Mouse (Mus musculus) c-Kit-positive CD71-negative TER-119-negative erythroid progenitor cells, embryonic 14.5 days (primary cell): ENCODE results near the gene Hus1.

Experiments
- DNase-seq: peaks from one replicate; pipeline ENCODE4 v3.0.0-alpha.2; 2013; ENCODE audit warnings: low read depth

The Hus1 gene

DNA sequence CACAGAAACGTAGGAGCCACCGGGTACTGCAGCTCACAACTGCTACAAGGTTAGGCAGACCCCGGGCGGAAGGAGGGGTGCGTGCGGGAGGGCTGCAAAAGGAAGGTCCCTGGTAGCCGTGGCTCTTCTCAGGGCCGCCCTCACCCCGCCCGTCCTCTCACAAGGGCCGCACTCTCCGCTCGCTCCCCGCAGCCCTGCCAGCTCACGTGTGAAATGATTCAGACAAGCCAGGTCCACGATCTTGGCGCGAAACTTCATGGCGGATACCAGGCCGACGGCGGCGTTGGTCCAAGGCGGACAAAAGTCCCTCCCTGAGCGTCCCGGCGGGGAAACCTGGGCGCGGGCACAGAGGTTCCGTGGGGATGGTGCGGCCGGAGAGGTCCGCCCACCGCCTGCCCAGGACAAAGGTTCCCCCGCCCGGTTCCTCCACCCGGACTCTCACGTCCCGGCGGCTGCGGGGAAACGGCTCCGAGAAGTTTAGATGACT, at the start of gene Hus1:
TSS of gene Hus1 (minus strand) at position 339 of the 487 bp plus-strand sequence.
- peak; percentile 81 for DNase-seq

DNA sequence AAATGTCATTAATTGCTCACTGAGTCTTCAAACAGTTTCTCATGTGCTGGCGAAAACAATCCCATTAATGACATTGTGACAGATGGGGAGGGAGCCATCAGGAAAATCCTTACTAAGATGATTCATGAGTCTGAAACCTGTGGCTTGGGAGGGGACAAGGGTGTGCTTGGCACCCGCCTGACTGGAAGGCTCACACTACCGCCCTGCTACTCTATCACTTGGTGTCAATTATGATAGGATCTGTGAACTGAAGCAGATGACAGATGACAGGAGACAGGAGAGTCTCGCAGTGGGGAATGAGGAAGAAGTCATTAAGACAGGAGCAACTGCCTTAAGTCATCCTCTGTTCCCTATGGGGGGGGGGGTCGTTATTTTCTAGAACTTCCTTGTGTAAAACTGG, 49.5 kb upstream of the Hus1 start:
- no peak for DNase-seq

DNA sequence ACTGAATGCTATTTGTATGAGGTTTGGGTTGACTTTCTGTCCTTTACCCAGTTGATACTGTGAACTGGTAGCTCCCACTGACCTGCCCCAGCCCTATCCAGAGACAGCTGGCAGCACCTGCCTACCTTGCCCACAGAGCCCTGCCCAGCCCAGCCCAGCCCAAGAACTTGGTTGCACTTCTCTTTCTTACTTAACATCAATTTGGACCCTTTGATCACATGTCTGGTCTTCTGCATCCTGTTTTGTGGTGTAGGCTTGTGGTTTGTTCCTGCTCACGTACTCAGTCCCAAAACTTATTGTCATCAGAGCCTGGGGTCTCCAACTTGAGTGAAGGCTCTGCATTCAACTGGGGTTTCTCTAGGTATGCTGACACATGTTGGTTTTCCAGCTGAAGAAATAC, 49.0 kb upstream of the Hus1 start:
- no peak for DNase-seq

DNA sequence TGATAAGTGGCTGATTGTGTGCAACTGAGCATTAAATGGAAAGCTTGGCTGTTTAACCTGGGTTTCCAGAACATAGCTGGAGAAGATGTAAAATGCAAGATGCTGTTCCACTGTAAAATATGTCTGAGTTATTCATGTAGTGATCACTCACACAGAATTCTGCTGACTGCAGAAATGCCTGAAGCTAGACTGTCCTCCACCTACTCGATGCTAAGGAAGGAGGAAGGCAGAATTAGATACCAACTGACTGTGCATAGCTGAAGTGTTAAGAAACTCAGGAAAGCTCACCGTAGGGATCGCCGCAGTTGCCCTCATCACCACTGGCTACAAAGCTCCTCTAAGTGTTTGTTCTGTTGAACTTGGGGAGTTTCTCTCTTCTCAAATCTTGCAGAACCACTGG, 46.7 kb upstream of the Hus1 start:
- DNase-seq = no peak

DNA sequence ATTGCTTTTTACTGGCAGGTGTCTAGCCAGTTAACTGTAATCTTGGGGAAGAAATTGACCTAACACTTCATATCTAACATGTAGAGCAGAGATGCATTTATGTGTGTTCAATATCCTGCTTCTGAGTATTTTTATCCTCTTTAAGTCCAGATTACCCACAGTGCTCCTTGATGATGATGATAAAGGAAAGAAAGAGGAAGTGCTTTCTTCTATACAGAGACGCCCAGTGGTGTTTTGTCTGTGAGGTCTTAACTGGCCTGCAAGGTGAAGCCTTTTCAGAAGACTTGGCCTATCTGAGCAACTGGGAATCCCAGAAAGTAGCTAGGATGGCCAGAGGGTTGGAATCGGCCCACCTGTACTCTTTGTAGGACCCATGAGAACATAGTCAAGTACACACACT, 45.9 kb upstream of the Hus1 start:
- no peak for DNase-seq

DNA sequence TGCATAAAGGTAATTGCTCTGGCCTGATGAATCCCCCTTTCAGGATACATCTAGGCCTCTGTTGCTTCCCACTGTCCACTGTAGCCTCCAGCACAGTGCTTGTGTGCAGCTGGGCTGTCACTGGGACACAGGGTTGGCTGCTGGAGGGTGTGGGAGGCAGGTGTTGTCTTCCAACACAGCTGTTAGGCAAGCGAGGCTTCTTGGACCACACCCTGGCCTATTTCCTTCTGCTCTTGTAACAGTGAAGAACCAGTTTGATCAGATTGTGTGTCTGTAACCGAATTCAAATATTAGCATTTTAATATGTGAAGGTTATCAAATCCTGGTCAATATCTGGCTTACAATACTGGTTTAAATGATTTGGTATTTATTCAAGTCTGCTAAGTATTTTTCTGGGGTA, 40.9 kb upstream of the Hus1 start:
- DNase-seq = no peak

DNA sequence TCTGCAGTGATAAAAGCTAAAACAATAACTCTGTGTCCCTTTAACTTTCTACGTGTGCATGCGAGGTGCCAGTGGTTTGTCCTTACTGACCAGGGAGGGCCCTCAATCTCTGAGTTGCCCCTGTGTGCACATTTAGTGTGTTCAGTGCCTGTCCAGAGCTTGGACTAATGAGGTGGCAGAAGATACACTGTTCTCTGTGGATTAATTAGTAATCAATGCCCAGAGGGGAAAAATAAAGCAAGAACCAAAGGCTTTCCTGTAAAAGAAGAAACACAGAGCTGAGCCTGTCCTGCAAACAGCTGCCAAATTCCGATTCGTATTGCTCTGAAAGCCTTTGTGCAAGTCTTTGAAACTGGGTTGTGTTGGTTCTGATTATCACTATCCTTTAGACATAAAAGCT, 39.2 kb upstream of the Hus1 start:
- no peak for DNase-seq

DNA sequence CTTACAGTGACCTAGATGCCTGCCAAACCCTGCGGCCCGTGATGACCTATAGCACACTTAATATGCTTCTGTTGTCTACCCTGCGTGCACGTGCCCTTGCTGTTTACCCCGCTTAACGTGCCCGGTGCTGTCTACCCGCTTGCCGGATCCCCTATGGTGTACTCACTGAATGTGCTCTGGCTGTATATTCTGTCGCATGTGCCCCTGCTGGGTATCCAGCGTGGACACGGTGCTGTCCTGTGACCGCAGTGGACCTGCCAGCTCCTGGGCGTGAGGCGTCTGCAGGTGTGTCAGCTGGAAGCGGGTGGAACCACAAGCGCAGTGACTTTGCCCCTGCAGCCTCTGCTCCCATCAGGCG, 37.7 kb upstream of the Hus1 start, which contains the start of gene Sun3:
TSS of gene Sun3 (minus strand) at position 289 of the 358 bp plus-strand sequence.
- DNase-seq = no peak

DNA sequence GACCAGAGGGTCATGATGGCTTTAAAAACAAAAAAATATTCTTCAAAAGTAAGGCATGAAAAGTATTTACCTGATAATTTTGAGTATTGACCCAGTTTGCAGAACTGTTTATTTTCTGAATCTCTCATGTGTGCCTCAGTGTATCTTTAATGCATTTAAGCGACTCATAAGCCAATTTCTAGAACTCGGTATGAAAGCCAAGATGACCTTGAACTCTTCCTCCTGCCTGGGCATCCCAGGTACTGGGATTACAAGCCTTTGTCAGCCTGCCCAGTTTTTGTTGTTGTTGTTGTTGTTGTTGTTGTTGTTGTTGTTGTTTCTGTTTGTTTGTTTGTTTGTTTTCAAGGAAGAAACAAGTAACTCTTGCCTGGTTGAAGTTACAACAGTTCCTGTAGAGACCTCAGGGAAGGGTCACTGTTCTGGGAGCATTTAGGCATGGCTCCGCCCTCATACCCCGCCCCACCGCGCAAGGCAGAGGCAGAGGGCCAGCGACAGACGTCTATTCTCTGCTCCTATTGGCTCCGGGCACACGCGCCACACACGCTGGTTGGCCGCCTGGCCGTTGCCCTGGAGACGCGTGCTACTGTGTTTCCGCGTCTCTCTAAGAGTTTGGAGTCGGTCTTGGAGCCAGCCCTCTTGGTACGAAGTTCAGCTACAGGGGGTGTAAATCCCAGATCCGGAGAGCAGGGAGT, 37.2 kb upstream of the Hus1 start, which contains the start of gene Gm11992:
TSS of gene Gm11992 (plus strand) at position 584 of the 692 bp plus-strand sequence.
- DNase-seq = peak; percentile 60

DNA sequence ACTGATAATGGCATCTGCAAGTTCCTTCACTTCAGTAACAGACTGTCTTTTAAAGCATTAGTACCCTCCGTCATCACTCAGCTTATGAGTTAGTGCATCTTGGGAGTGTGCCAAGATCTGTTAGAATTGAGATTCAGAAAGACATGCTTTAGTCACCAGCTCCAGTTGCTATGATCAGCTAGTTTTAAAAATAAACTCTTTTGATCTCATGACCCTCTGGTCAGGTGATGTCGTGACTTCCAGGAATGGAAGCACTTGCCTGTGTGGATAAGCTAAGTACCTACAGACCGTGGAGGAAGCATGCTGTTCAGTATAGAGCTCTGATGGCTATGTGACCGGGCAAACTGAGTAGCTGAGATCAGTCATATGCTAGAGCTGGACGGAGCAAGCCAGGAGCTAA, 36.1 kb upstream of the Hus1 start:
- no peak for DNase-seq

DNA sequence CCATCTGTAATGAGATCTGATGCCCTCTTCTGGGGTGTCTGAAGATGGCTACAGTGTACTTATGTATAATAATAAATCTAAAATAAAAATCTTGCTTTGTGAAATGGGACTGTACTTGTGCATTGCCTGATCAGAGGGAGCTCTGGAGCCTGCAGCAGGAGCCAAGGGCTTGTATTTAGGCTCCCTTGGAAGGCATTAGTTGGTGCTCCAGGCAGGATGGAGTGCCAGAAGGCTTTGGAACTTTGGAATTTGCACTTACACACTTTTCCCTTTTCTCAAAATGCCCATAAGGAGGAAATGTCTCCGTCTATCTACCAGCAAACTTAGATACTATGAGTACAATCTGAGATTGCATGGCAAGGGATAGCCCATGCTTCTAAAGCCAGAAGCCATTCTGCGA, 35.6 kb upstream of the Hus1 start:
- DNase-seq = no peak

DNA sequence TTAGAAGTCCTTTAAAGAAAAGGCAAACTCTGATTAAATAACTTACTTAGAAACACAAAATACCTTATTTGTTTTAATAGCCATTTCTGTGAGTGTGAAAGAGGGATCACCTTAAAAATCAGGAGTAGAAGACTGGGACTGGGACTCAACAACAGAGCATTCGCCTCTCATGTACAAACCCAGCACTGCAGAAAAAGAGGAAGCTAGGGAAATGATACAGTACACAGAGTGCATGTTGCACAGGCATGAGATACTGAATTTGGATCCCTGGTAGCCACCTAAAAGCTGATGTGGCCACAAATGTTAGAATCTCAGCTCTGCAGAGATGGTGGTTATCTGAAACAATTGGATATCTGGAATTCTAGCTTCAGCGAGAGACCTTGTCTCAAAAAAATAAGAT, 20.5 kb upstream of the Hus1 start:
- DNase-seq = no peak

DNA sequence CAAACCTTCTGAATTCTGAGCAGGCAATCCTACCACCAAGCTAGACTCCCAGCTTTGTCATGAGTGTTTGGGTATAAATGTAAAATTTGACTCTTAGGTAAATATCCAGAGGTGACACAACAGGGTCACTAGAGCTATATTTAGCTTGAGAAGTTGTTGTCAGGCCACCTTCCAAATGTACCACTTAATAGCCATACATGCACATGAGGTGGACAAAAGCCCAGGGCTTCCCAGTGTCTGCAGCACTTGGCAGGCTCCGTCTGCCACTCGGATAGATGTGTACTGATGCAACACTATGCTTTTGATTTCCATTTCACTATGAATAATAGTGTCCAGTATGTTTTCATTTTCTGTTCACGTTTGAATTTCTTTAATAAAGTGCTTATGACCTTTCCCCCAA, 14.2 kb upstream of the Hus1 start:
- no peak for DNase-seq

DNA sequence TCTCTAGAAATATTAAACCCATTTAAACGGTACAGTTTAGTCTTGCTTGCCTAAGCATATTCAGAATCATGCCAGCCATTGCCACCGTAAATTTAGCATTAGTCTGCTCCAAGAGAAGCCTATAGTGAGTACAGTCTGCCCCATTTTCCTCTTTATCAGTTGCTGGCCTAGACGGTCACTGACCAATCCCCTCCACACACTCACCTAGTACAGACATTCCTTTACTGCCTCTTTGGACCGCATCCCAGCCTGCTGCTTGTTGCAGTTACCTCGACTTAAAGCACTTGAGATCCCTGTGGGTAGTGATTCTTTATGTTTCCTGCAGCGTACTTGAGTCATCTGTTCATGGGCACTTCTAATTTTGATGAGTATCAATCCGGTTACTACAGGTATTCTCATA, 13.8 kb upstream of the Hus1 start:
- DNase-seq = no peak

DNA sequence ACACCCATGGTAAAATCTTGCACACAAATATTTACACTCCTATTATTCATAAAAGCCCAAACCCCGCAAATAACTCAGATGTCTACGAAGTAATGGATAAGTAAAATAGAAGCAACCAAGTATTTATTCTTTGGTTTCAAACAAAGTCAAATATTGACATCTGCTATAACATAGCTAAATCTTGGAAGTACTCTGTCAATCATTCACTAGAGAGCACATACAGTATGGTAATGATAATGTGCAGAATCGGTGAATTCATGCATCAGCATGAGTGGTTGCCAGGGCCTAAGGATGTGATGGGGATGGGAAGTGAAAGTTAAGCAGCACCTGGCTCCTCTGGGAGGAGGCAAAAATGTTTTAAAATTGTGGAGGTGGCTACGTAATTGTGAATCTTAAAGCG, 9.2 kb upstream of the Hus1 start:
- no peak for DNase-seq

DNA sequence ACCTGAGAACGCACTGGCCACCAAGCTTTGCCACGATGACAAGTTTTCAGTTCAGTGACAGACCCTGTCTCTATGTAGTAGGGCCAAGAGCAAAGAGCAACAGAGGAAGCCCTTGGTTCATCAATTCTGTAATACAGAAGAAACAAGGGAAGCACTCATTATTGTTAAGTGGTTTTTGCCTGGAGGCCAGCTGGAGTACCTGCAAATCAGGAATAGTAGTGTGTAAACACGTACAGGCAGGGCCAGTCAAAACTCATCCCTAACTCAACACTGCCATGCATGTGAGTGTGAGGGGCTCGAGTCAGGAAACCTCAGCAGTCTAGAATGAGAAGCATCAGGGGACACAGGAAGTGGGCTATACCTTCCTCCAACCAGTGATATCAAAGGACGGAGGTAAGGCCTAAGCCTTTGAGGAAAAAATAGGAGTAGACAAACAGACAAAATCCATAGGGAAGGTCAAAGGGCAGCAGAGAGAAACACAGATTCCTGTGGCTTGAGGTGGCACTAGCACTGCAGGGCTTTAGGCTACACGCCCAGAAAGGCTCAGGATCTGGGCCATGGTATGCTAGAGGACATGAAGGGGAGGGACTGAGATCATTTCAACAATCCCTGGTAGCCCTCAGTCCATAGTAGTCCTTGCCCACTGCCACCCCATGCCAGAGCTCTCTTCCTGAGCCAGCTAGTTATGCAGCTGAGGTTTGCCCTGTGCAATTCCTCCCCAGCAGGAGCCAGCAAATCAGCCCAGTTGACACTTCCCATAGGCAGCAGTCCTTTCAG, 7.7 kb upstream of the Hus1 start:
- no peak for DNase-seq

DNA sequence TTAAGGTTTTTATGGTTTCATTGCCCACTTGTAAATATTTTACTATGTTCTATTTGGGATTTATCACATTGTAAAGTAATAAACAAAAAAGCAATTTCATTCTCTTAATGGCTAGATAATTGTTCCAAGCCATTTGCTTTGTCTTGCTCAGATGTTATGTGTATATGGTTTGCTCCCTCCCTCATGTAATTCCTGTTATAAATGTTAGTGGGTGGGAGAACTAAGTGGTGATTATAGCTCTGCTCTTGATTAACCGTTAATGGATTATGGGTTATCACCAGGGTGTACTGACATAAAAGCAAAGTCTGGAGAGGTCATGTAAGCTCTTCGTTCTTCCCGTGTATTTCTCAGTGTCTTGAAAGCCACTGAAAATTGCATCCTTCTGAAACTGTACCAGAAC, 3.7 kb upstream of the Hus1 start:
- no peak for DNase-seq

DNA sequence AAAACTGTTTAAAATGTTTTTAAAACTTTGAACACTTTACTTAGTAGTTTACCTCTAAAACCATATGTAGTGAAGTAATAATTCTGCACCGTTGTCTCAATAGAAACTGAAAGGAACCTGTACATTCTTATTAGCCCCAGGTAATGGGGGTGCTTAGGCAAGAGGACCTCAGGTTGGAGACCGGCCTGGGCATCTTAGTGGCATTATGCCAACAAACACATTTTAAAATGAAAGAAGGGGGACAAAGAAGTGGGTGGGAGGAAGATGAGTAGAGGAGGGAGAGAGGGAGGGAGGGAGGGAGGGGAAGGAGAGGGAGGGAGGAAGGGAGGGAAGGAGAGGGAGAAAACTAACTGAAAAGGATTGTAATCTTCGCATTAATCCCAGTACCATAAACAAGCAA, 357 bp upstream of the Hus1 start:
- no peak for DNase-seq

DNA sequence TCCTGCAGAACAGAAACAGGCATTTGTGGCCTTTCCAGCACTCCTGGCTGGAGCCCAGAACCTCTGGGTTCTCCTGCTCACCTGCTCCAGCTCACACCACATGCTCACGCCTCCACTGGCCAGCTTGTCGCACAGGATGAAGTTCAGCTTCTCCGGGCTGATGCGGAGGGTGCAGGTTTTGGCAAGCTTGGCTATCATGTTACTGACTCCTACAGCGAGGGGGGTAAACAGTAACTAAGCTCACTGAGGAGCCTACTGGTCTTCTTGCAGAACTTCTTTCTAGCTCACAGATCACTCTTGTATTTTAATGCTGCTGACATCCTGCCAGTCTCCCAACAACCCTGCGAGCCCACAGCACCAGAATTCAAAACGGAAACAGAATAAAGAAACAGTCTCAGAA, 575 bp downstream of the Hus1 start:
- no peak for DNase-seq

DNA sequence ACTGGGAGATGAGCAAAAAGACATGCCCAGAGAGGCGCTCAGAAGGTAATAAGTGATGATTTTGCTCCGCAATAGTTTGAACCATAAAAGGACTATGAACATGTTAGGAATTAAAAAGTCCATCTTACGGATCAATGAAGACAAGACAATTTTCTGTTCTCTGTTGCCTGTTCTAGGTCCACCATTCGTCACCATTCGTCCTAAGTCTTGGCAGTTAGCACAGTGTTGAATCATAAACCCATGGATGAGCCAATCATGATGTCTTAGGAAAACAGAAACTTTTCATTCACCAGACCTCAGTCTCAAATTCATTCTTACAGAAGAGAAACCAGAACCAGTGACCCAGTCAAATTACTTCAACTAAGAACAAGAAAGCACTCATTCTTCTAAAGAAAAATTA, 2.2 kb downstream of the Hus1 start:
- no peak for DNase-seq

DNA sequence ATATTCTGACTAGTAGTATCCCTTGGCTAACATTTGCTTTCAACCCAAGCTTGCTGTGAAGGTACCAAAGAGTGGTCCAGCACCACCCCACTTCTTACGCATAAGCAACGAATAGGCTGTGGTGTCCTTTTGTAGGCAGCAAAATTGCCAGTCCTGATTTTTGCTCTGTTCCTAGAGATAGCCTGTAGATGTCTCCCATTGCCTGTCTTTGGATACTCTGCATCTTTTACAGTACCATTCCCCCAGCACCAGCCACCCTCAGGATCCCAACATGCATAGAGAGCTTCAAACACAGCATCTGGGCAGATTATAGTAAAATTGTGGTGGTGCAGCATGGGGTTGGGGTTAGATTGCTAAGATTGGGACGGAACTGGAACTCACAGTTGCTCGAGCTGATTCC, 22.9 kb downstream of the Hus1 start:
- DNase-seq = no peak

DNA sequence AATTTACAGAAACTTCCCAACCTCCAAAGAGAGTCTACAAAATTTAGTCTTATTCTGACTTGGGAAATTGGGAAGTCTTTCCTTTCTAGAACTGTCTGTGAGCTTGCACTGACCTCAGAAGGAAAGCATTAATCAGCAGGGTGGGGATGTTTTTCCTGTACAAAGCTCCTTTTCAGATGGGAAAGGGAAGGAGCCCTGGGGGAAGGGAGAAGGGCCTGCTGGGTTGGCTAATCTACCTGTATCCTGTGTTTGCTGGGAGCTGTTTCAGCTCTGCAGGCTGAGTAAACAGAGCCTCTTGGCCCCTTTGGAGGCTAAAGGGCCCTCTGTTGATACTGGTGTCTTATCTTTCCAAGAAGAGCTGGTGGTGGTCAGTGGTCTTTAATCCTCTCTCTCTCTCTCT, 24.9 kb downstream of the Hus1 start:
- no peak for DNase-seq

DNA sequence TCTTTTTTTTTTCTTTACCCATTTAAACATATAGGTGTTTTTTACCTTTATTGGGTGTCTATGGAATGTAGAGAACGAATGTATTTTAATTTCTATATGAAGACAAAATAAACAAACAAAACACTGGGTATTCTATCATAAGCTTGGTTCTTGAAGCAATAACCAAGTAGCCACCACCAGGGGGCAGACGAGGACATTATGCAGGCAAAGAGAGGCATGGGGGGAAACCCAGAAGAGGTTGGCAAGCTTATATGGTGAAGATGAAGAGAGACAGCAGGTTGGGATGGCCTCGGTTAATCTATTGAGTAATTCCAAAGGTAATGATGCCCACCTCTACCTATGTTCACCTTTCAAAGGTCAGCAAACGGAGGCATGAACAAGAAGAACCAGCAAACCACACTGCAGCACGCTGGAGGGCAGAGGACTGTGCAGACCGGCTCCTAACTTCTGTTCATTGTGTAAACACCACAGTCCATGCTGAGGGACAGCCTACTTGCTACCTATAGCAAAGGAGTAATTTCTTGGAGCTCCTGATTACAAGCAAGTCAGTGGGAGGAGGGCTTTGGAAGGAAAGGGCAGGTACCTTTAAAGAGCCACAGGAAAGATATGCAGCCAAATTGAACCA, 27.6 kb downstream of the Hus1 start:
- DNase-seq = peak; percentile 64
